Mouse (Mus musculus): ENCODE results near the gene Cox8a. TPM values are rescaled to one million over a fixed set of nuclear protein-coding genes. Genes with fewer than 3 reads are reported as not detected.

Cox8a gene
- polyA plus RNA-seq (2012), result 338 and 372 TPM in 2 replicates

DNA sequence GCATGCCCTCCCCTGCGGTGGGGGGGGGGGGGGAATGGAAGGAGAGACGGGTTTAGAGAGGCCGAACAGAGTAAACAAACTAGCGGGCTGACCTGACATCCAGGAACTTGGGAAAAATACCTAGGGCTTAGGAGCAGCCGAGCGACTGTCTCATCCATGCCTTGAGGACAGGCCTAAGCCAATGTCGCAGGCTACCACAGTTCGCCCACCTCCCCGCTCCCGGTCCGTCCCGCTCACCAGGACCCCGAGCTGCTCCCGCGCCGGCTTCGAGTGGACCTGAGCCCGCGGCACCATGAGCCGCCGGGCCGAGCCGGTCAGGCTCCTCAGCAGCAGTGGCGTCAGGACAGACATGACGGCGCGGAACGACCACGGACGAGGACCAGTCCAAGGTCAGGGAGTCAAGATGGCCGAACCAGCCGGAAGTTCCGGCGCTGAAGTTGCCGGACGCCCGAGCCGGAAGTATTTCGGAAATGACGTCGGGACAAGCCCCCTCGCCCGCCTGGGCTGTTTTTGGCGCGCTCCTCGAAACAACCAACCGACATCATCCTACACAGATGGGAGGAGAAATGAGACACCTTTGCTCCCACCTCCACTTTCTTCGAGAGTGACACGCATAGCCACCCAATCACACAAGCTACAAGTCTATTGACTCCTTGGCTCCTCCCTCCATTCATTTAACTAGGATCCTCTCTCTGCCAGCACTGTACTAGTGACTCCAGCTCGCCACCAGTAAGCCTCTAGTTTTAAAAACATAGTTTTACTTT lies at the start of gene Cox8a:
Gene Cox8a (minus strand): TSS at position 455 of the 764 bp plus-strand sequence.

DNA sequence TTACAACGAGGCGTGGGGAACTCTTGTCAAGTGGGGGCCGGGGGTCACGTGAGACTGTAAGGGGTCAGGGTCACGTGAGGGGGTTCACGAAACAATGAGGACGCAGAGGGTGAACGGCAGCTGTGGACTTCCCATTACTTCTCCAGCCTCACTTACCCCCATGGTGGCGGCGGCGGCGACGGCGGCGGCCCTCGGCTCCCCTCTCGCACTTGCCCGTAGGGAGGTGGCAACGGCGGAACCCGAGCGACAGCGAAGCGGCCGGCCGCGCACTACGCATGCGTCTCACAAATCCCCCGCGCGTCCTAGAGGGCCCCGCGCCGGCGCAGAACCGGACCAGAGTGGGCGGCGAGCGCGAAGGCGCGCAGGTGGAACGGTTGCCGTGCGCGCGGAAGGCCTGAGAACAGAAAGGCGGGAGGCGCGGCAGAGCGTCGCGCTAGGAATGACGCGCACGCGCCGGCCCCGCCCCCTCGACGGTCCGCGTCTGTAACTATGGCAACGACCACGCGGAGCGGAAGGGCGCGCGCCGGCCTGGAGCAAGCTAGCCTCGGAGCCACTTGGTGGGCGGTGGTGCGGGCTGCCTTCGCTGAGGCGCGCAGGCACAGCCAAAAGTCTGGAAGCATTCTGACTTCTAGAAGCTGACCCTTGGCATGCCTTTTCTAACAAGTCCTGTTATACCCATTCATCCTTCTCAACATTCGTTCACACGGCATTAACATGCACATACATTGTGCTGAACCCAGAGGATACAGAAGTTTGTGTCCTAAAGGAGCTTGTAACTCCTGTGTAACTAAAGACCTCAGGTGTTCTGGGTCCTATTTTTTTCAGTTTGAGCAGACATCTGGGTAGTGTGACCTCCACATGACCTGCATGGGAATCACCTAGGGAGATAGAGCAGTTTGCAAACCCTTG lies 23.6 kb upstream of the Cox8a start, which contains the start of gene Naa40:
Gene Naa40 (minus strand): TSS at position 402 of the 909 bp plus-strand sequence.

DNA sequence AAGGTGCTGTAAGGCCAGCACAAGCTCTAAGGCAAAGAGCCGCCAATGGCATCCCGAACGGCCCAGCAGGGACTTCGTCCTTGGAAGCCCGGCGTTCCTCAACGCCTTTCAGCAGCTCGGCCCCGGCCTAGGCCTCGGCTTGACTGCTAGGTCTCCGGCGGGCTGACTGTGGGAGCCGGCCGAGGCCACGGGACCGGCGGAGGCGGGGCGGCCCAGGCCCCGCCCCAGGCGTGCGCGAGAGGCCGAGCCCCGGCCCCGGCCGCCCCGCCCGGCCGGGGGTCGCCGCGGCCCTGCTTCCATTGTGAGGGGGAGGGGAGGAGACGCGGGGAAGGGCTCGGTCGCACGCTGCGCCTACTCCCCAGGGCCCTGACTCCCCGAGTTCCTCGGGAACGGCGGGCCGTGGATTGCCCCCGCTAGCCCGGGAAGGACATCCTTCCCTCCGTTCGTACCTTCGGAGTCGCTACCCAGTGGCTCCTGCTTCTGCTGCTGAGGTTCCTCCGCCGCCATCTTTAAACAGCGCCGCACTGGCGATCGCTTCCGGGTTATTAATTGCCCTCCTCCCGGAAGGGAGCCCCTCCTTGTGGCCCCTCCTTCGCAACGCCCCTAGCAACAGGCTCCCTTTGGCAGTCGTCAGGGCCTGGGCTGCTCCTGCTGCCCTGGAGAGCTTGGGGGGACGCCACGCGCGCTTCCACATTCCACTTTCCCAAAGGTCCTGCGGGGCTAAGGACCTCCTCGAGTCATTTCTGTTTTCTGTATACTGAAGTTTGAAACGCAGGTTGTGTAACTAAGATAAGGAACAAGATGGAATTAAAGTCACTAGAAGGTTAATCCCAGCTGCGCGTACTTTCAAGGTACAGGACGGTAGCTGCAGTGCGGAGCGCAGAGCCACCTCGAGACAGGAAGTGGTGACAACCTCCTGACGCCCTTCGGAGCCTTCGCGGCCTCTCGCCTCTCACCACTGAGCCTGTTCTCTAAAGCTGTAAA lies 11.4 kb downstream of the Cox8a start, which contains the start of gene Otub1:
Gene Otub1 (minus strand): TSS at position 564 of the 984 bp plus-strand sequence.

Other genes starting within 250 kb of the Cox8a start
- 492 and 511 TPM in 2 replicates for gene Ppp1r14b, start 242.6 kb downstream of the Cox8a start, polyA plus RNA-seq (2012)
- gene Plcb3, start 241.1 kb downstream of the Cox8a start, polyA plus RNA-seq (2012), result 25.3 and 36.0 TPM in 2 replicates
- gene Fkbp2, start 237.1 kb downstream of the Cox8a start, polyA plus RNA-seq (2012), result 373 and 400 TPM in 2 replicates
- gene Vegfb, start 230.0 kb downstream of the Cox8a start, polyA plus RNA-seq (2012), result 105 and 119 TPM in 2 replicates
- 18.0 and 21.8 TPM in 2 replicates for gene Dnajc4, start 225.0 kb downstream of the Cox8a start, polyA plus RNA-seq (2012)
- gene Nudt22, start 221.5 kb downstream of the Cox8a start, polyA plus RNA-seq (2012), result 14.0 and 16.0 TPM in 2 replicates
- gene Trpt1, start 221.5 kb downstream of the Cox8a start, polyA plus RNA-seq (2012), result 1.1 and 1.7 TPM in 2 replicates
- gene Fermt3, start 198.1 kb downstream of the Cox8a start, polyA plus RNA-seq (2012), result 645 and 679 TPM in 2 replicates
- gene Stip1, start 177.6 kb downstream of the Cox8a start, polyA plus RNA-seq (2012), result 123 and 137 TPM in 2 replicates
- 87.5 and 120 TPM in 2 replicates for gene Macrod1, start 160.8 kb downstream of the Cox8a start, polyA plus RNA-seq (2012)
- 0.02 TPM in 1 of 2 replicates, not detected in the other for gene Flrt1, start 111.9 kb downstream of the Cox8a start, polyA plus RNA-seq (2012)
- gene Otub1, start 11.3 kb downstream of the Cox8a start, polyA plus RNA-seq (2012), result 113 and 121 TPM in 2 replicates
- 36.6 and 37.8 TPM in 2 replicates for gene Naa40, start 23.6 kb upstream of the Cox8a start, polyA plus RNA-seq (2012)
- 26.1 and 39.6 TPM in 2 replicates for gene Rcor2, start 49.7 kb upstream of the Cox8a start, polyA plus RNA-seq (2012)
- gene Mark2, start 124.2 kb upstream of the Cox8a start, polyA plus RNA-seq (2012), result 233 and 236 TPM in 2 replicates
- 21.0 and 30.0 TPM in 2 replicates for gene Spindoc, start 165.4 kb upstream of the Cox8a start, polyA plus RNA-seq (2012)
- 26.7 and 45.2 TPM in 2 replicates for gene 2700081O15Rik, start 200.0 kb upstream of the Cox8a start, polyA plus RNA-seq (2012)

All from megakaryocyte-erythroid progenitor cell, adult 5 weeks (primary cell).